Mouse (Mus musculus) limb, embryonic 14.5 days (tissue): ENCODE measurements around the gene Vmn2r8. TPM values are rescaled to one million over a fixed set of nuclear protein-coding genes. Genes with fewer than 3 reads are reported as not detected.
"Not testable (repeated sequence)": the region's sequence is repeated elsewhere in the genome, so short reads cannot be mapped to it uniquely, and the experiment has no call there.

Experiments used
- ATAC-seq: fragments of 200-750 bp; cut with Nextera tagmentation; 2 replicates; pipeline ENCODE4 v1.8.0; 2017; ENCODE audit warnings: low read depth, moderate number of reproducible peaks, moderate TSS enrichment; ENCODE audit not compliant: low FRiP score
- DNase-seq: peaks from one replicate; pipeline ENCODE4 v3.0.0-alpha.2; 2015; ENCODE audit warnings: low spot score
- H3K27ac ChIP-seq: fragments of 300-500 bp; sonication (generic); replicated peaks from 2 replicates; pipeline ENCODE4 v1.5.1; 2014; ENCODE audit warnings: low read depth, mild to moderate bottlenecking, low read length, moderate library complexity, mixed read lengths
- H3K27me3 ChIP-seq: fragments of 300-500 bp; sonication (generic); 2 replicates; pipeline ENCODE4 v1.6.1; 2014; ENCODE audit warnings: low read length, mixed read lengths; ENCODE audit not compliant: control insufficient read depth, insufficient read depth
- H3K36me3 ChIP-seq: fragments of 300-500 bp; sonication (generic); 2 replicates; pipeline ENCODE4 v1.6.1; 2014; ENCODE audit warnings: mild to moderate bottlenecking, low read length, moderate library complexity, mixed read lengths; ENCODE audit not compliant: control insufficient read depth, insufficient read depth
- H3K4me1 ChIP-seq: fragments of 300-500 bp; sonication (generic); 2 replicates; pipeline ENCODE4 v1.6.1; 2014; ENCODE audit warnings: antibody characterized with exemption, low read length, mixed read lengths; ENCODE audit not compliant: control insufficient read depth, insufficient read depth
- H3K4me2 ChIP-seq: fragments of 300-500 bp; sonication (generic); replicated peaks from 2 replicates; pipeline ENCODE4 v1.6.1; 2014; ENCODE audit warnings: low read depth, mild to moderate bottlenecking, low read length, moderate library complexity; ENCODE audit not compliant: severe bottlenecking
- H3K4me3 ChIP-seq: fragments of 300-500 bp; sonication (generic); replicated peaks from 2 replicates; pipeline ENCODE4 v1.5.1; 2014; ENCODE audit warnings: low read length
- H3K9ac ChIP-seq: fragments of 300-500 bp; sonication (generic); 2 replicates; pipeline ENCODE4 v1.6.1; 2014; ENCODE audit warnings: mild to moderate bottlenecking, low read depth, low read length, moderate library complexity; ENCODE audit not compliant: severe bottlenecking
- H3K9me3 ChIP-seq: fragments of 300-500 bp; sonication (generic); 2 replicates; pipeline ENCODE4 v1.6.1; 2016; ENCODE audit warnings: low read length; ENCODE audit not compliant: control insufficient read depth
- POLR2A ChIP-seq: fragments of 200-500 bp; IDR thresholded peaks from 2 replicates; pipeline ENCODE4 v1.8.0; 2012; ENCODE audit warnings: inconsistent platforms, mild to moderate bottlenecking, moderate library complexity, borderline replicate concordance; ENCODE audit not compliant: insufficient read depth, insufficient read length; ENCODE audit errors: extremely low read depth
- WGBS: fragments of 180-500 bp; shearing (Covaris S2); extraction: QIAGEN DNeasy Blood & Tissue Kit; methylation state at CpG from one replicate; pipeline ENCODE4 v1.1.7; 2014; 5-methylcytosine and 5-hydroxymethylcytosine counted together
- polyA plus RNA-seq, 2 experiments: library from polyadenylated mRNA; depleted of rRNA in 1 of 2; stranded (reverse) in 1 of 2; unstranded in 1 of 2; fragments of >200 nt; fragmentation: Nextera tagmentation in 1 of 2; extraction: Ambion mirVana in 1 of 2; gene quantifications; 2 replicates each; pipeline versions ENCODE4 v1.2.1 to v1.2.3; 2012 to 2014

Vmn2r8 gene
- polyA plus RNA-seq, 2 experiments: not detected

DNA sequence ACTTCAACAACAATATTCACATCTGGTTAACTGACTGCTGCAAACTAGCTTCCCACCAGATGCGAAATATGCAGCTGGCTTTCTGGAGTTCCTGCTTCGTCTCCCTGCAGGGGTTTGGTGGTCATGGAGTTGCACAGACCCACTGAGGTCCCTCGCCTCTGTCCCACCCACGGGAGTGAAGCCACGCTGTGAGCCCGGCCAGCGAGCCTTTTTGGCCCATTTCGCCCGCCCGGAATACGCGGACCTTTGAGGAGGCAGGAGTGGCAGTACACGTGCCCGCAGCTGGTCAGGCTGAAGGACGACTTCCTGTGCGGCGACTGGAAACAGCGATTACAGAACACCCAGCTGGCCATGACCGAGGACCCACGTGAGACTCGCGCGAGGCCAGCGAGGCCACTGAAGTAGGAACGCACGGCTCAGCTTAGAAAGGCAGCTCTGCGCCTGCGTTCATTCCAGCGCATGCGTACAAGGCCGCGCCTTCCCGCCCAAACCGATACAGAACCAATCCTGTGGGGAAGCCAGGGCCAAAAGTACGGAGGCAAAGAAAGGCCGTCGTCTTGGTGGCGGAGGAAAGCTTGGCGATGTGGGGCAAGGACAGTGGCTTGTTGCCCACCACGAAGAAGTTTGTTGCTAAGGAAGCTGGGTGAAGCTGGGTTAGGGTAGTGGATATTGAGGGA, 33.9 kb downstream of the Vmn2r8 start, which contains the start of gene Rnf212:
Gene Rnf212, minus strand, starts transcription at position 353 of the 677 bp plus-strand sequence.
- Histone ChIP-seq H3K36me3 (no peaks in the 10 kb centered on the region), H3K4me2 (no peak within 1 kb of the TSS), H3K27ac (no peak within 1 kb of the TSS), H3K4me1 (no peaks in the 10 kb centered on the region), H3K9me3 (no peaks in the 10 kb centered on the region), H3K9ac (no peak within 1 kb of the TSS), H3K4me3 (no peak within 1 kb of the TSS), H3K27me3 (no peaks in the 10 kb centered on the region)
- ATAC-seq (no peak), DNase-seq (no peak)
- 76% methylated on average over 40 of the region's 40 CpGs for WGBS
- TF ChIP-seq POLR2A: no peak

DNA sequence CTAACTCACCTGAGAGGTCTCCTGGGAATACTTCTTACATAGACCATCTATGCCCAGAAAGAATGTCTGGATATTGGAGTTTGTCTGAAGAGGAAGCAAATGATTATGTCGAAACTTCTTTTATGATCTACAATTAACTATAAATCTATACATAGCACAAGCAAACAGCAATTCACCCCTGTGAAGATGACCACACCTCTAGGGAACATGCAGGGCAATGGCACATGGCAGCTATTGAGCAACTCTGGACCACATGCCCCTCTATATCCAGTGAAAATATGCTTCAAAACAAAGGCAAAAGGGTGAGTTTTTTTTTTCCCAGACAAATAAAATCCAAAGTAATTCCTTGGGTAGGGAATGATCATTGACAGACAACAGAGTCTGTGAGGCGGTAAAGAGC, 48.6 kb downstream of the Vmn2r8 start:
- ATAC-seq: no peak
- Histone ChIP-seq H3K27me3 (no peaks in the 10 kb centered on the region), H3K9me3 (no peaks in the 10 kb centered on the region), H3K4me1 (no peaks in the 10 kb centered on the region), H3K9ac (no peak overlapping the region), H3K4me2 (no peak overlapping the region), H3K4me3 (no peak overlapping the region), H3K36me3 (no peaks in the 10 kb centered on the region), H3K27ac (no peak overlapping the region)
- 86% methylated on average over 2 of the region's 2 CpGs for WGBS
- no peak for DNase-seq
- no peak for TF ChIP-seq POLR2A

DNA sequence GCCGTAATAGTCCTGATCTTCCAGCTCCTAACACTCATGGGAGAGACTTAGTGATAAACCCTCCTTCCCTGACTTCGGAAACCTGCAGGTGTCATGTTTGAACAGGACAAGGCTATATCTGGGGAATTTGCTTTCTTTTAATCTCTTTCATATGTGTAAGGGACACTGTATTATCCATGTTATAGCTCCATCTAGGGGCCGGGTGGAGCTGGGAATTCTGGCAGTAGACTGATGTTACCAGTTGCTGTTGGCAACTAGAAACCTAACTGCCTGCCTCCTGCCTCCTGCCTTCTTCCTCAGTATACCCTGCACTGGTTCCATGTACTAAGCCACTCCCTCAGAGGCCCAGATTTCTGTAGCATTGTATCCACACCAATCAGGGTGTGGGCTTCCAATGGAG, 50.3 kb downstream of the Vmn2r8 start:
- no peak overlapping the region for H3K27ac ChIP-seq
- no peak overlapping the region for H3K4me3 ChIP-seq
- no peak overlapping the region for H3K4me2 ChIP-seq
- no peak for ATAC-seq
- H3K27me3 ChIP-seq: no peaks in the 10 kb centered on the region
- peak; percentile 29 for DNase-seq
- H3K9me3 ChIP-seq: no peaks in the 10 kb centered on the region
- no peak overlapping the region for H3K9ac ChIP-seq
- no peaks in the 10 kb centered on the region for H3K4me1 ChIP-seq
- no peaks in the 10 kb centered on the region for H3K36me3 ChIP-seq
- WGBS: 48% methylated on average over 3 of the region's 3 CpGs
- TF ChIP-seq POLR2A: no peak

DNA sequence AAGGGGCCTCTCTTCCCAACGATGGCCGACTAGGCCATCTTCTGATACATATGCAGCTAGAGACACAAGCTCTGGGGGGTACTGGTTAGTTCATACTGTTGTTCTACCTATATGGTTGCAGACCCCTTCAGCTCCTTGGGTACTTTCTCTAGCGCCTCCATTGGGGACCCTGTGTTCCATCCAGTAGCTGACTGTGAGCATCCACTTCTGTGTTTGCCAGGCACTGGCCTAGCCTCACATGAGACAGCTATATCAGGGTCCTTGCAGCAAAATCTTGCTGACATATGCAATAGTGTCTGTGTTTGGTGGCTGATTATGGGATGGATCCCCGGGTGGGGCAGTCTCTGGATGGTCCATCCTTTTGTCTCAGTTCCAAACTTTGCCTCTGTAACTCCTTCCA, 57.4 kb downstream of the Vmn2r8 start:
- not testable (repeated sequence) for H3K4me2 ChIP-seq, H3K4me1 ChIP-seq, ATAC-seq, H3K27ac ChIP-seq, H3K9me3 ChIP-seq, H3K36me3 ChIP-seq, H3K27me3 ChIP-seq, DNase-seq, H3K4me3 ChIP-seq, H3K9ac ChIP-seq
- WGBS: 78% methylated on average over 4 of the region's 4 CpGs

DNA sequence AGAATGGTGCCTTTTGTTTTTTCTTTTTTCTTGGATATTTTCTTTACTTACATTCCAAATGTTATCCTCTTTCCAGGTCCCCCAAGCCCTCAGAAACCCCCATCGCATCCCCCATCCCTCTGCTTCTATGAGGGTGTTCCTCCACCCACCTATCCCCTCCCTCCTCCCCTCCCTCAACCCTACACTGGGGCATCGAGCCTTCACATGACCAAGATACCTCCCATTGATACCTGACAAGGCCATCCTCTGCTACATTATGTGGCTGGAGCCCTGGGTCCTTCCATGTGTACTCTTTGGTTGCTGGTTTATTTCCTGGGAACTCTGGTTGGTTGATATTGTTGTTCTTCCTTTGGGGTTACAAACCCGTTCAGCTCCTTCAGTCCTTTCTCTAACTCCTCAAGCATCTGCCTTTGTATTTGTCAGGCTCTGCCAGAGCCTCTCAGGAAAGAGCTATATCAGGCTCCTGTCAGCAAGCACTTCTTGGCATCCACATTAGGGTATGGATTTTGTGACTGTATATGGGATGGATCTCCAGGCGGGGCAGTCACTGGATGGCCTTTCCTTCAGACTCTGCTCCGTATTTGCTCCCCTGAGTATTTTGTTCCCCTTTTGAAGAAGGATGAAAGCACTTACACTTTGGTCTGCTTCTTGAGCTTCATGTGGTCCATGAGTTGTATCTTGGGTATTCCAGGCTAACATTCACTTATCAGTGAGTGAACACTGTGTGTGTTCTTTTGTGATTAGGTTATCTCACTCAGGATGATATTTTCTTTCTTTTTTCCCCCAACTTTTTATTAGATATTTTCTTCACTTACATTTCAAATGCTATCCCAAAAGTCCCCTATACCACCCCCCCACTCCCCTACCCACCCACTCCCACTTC, 58.1 kb downstream of the Vmn2r8 start:
- Histone ChIP-seq H3K36me3 (no peaks in the 10 kb centered on the region), H3K27ac (no peak overlapping the region), H3K4me3 (no peak overlapping the region), H3K4me1 (no peaks in the 10 kb centered on the region), H3K9ac (no peak overlapping the region), H3K27me3 (no peaks in the 10 kb centered on the region), H3K4me2 (no peak overlapping the region), H3K9me3 (no peaks in the 10 kb centered on the region)
- WGBS: 81% methylated on average over 5 of the region's 5 CpGs
- DNase-seq (no peak), ATAC-seq (no peak)
- no peak for TF ChIP-seq POLR2A
